Mouse (Mus musculus) limb, embryonic 15.5 days (tissue): ENCODE data around the gene Pklr. TPM values are rescaled to one million over a fixed set of nuclear protein-coding genes. Genes with fewer than 3 reads are reported as not detected.
"Not testable (repeated sequence)": the region's sequence is repeated elsewhere in the genome, so short reads cannot be mapped to it uniquely, and the experiment has no call there.

Experiments
- ATAC-seq: fragments of 200-750 bp; cut with Nextera tagmentation; 2 replicates; pipeline ENCODE4 v1.8.0; 2017; ENCODE audit warnings: low read depth, moderate TSS enrichment; ENCODE audit not compliant: insufficient number of reproducible peaks, low FRiP score, low TSS enrichment
- H3K27ac ChIP-seq: fragments of 300-500 bp; sonication (generic); 2 replicates; pipeline ENCODE4 v1.5.1; 2015; ENCODE audit warnings: moderate library complexity, mild to moderate bottlenecking, inconsistent platforms
- H3K27me3 ChIP-seq: fragments of 300-500 bp; sonication (generic); 2 replicates; pipeline ENCODE4 v1.6.1; 2015; ENCODE audit warnings: inconsistent platforms
- H3K36me3 ChIP-seq: fragments of 300-500 bp; sonication (generic); 2 replicates; pipeline ENCODE4 v1.6.1; 2015; ENCODE audit warnings: inconsistent platforms
- H3K4me1 ChIP-seq: fragments of 300-500 bp; sonication (generic); 2 replicates; pipeline ENCODE4 v1.6.1; 2015; ENCODE audit warnings: inconsistent platforms
- H3K4me2 ChIP-seq: fragments of 300-500 bp; sonication (generic); 2 replicates; pipeline ENCODE4 v1.6.1; 2015; ENCODE audit warnings: mild to moderate bottlenecking, inconsistent platforms
- H3K4me3 ChIP-seq: fragments of 300-500 bp; sonication (generic); 2 replicates; pipeline ENCODE4 v1.5.1; 2015; ENCODE audit warnings: mild to moderate bottlenecking, inconsistent platforms
- H3K9ac ChIP-seq: fragments of 300-500 bp; sonication (generic); 2 replicates; pipeline ENCODE4 v1.6.1; 2015; ENCODE audit warnings: inconsistent platforms
- H3K9me3 ChIP-seq: fragments of 300-500 bp; sonication (generic); 2 replicates; pipeline ENCODE4 v1.6.1; 2016; ENCODE audit warnings: inconsistent platforms
- WGBS: fragments of 180-500 bp; shearing (Covaris S2); methylation state at CpG from one replicate; pipeline ENCODE4 v1.1.7; 2015; 5-methylcytosine and 5-hydroxymethylcytosine counted together
- polyA plus RNA-seq: library from polyadenylated mRNA; unstranded; fragments of >200 nt; fragmentation: Nextera tagmentation; extraction: Ambion mirVana; gene quantifications from 2 replicates; pipeline ENCODE4 v1.2.1, GENCODE M21; 2015

Pklr gene
- polyA plus RNA-seq, 1 experiment from 2014 or later: 0.23 TPM

DNA sequence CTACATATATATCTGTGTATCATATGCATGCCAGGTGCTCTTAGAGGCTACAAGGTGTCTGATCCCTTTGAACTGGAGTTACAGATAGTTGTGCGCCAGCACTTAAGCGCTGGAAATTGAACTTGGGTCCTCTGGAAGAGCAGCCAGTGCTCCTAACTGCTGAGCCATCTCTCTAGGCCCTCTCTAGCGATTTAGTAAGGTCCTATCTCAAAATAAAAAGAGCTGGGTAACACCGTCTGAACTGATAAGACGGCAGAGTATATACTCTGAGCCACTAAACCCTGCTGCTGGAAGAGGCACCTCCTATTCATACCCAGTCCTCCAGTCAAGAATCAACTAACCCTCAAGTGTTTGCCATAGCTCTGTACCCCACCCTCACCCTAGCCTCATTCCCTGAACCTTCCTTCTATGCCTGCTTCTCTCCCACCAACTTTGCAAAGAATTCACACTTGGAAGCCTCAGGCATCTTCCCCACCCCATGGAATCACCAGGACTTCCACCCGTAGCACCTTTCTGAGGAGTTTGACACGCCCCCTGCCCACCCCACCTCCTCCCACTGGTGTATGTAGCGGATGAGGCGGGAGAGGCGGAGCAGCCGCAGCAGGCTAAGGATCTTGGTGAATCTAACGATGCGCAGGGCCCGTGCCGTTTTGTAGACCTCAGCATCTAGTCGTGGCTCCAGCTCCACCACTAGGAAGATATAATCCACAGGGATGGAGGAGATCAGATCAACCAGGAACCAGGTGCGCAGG lies 16.3 kb downstream of the Pklr start:
- no peak for ATAC-seq
- Histone ChIP-seq H3K4me3 (no peak overlapping the region), H3K27me3 (peaks cover 43% of the 10 kb centered on the region), H3K36me3 (no peaks in the 10 kb centered on the region), H3K27ac (no peak overlapping the region), H3K4me2 (no peak overlapping the region), H3K9me3 (no peaks in the 10 kb centered on the region), H3K4me1 (peaks cover 7% of the 10 kb centered on the region), H3K9ac (no peak overlapping the region)
- WGBS: 45% methylated on average over 17 of the region's 17 CpGs

DNA sequence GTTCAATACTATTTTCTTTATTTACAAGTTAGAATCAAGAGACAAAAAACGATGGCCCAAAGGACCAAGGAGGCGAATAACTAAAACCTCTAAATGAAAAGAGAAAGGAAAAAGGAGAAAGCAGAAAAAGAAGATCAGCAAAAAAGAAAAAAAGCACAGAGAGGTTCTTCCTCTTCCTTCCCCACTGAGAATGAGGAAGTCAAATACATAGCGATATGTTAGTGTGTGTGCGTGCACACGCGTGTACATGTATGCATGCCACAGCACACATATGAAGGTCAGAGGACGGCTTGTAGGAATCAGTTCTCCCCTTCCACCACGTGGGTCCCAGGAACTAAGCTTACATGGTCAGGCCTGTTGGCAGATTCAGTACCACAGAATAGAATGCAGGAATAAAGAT lies 21.0 kb downstream of the Pklr start:
- H3K4me1 ChIP-seq: peaks cover 14% of the 10 kb centered on the region
- WGBS: 89% methylated on average over 8 of the region's 8 CpGs

DNA sequence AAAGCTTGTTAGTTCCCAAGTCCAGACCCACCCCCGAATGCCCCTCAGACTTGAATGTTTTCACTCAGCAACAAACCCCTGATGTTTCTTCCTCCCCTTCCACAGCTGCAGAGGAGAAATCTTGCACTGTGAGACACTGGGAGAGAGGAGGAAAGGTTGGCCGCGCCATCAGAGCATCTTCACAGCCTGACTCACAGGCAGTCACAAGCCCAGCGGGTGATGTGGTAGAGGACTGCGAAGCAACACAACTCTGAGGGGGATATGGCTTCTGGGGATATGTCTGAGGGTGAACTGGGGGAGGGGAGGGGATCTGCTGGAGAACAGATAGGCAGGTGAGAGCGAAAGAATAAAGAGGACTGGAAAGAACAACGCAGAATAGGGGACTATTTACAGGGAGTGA lies 22.7 kb downstream of the Pklr start:
- no peaks in the 10 kb centered on the region for H3K36me3 ChIP-seq
- H3K4me1 ChIP-seq: peaks cover 15% of the 10 kb centered on the region
- H3K9me3 ChIP-seq: no peaks in the 10 kb centered on the region
- no peak overlapping the region for H3K4me2 ChIP-seq
- peaks cover 22% of the 10 kb centered on the region for H3K27me3 ChIP-seq
- no peak overlapping the region for H3K27ac ChIP-seq
- no peak overlapping the region for H3K4me3 ChIP-seq
- WGBS: 17% methylated on average over 7 of the region's 7 CpGs
- no peak overlapping the region for H3K9ac ChIP-seq
- no peak for ATAC-seq

More for the DNA sequence above, 21.0 kb downstream of the Pklr start:
- Histone ChIP-seq H3K9me3 (no peaks in the 10 kb centered on the region), H3K36me3 (no peaks in the 10 kb centered on the region), H3K4me3 (no peak overlapping the region), H3K27me3 (peaks cover 26% of the 10 kb centered on the region), H3K4me2 (no peak overlapping the region), H3K9ac (no peak overlapping the region), H3K27ac (no peak overlapping the region)
- no peak for ATAC-seq

- WGBS: 3% methylated on average over 13 of the region's 13 CpGs
- H3K9ac ChIP-seq: no peak overlapping the region
- H3K27me3 ChIP-seq: peaks cover 22% of the 10 kb centered on the region
- peak overlapping the region; percentile 99 for H3K4me2 ChIP-seq
- H3K36me3 ChIP-seq: no peaks in the 10 kb centered on the region
- H3K27ac ChIP-seq: no peak overlapping the region
- H3K4me1 ChIP-seq: peaks cover 18% of the 10 kb centered on the region
- no peaks in the 10 kb centered on the region for H3K9me3 ChIP-seq
- H3K4me3 ChIP-seq: peak overlapping the region; percentile 54
- ATAC-seq: no peak
Observed at GRCm38 (mm10) chr3:89159211-89159610, 23.3 kb downstream of the Pklr start.

DNA sequence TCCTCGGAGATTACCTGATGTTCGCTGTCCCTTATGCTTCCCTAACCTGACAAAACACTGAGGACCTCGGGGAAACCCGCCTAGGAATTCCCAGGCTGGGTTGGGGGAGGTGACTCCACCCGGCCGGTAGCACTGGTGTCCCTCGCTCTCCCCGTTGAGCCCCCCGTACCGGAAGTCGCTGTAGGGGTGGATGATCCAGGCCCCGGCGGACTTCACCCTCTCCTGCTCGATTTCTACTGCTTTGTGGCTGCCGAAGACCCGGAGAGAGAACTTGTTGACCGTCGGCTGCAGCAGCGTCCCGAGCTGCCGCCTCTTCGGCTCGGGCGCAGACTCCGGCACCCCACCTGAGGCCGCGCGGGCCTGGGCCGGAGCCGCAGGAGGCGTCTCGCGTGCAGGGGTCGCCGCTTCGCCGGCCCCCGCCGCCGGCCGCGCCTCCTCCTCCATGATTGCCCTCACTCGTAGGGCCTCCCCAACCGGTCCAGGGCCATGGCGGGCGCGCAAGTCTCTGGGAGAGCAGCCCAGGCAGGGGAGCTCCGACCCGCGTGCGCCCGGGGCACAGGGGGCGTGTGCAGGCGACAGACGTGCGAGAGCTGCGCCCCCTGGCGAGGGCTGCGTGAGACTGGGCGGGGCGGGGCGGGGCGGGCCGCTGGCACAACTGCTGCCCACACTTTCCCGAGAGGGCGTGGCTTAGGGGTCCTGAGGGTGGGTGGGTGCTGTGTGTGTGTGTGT lies 23.8 kb downstream of the Pklr start, which contains the start of gene Hcn3:
TSS of gene Hcn3 (minus strand) at position 581 of the 729 bp plus-strand sequence.
- H3K4me1 ChIP-seq: peaks cover 18% of the 10 kb centered on the region
- peak within 1 kb of the TSS; percentile 99 for H3K4me2 ChIP-seq
- H3K36me3 ChIP-seq: no peaks in the 10 kb centered on the region
- peak; percentile 68; the same call in 1 of the 2 replicates for ATAC-seq
- WGBS: 0% methylated on average over 62 of the region's 66 CpGs
- H3K27ac ChIP-seq: no peak within 1 kb of the TSS
- H3K9me3 ChIP-seq: no peaks in the 10 kb centered on the region
- H3K4me3 ChIP-seq: peak within 1 kb of the TSS; percentile 54
- peaks cover 22% of the 10 kb centered on the region for H3K27me3 ChIP-seq
- peak within 1 kb of the TSS; percentile 37 for H3K9ac ChIP-seq

- H3K9me3 ChIP-seq, ATAC-seq, H3K4me3 ChIP-seq, H3K4me2 ChIP-seq, H3K27ac ChIP-seq, H3K36me3 ChIP-seq, H3K9ac ChIP-seq: not testable (repeated sequence)
- H3K27me3 ChIP-seq: peaks cover 22% of the 10 kb centered on the region
- H3K4me1 ChIP-seq: peaks cover 27% of the 10 kb centered on the region
Observed at GRCm38 (mm10) chr3:89161207-89161606, 25.3 kb downstream of the Pklr start.

- Histone ChIP-seq H3K27ac (no peak overlapping the region), H3K9ac (no peak overlapping the region), H3K4me2 (no peak overlapping the region), H3K4me3 (no peak overlapping the region), H3K4me1 (peaks cover 32% of the 10 kb centered on the region), H3K36me3 (peaks cover 6% of the 10 kb centered on the region; the same call in 1 of the 2 replicates), H3K27me3 (peaks cover 22% of the 10 kb centered on the region), H3K9me3 (no peaks in the 10 kb centered on the region)
- no peak for ATAC-seq
- 69% methylated on average over 4 of the region's 4 CpGs for WGBS
Observed at GRCm38 (mm10) chr3:89161786-89162185, 25.8 kb downstream of the Pklr start.

GRCm38 (mm10) chr3:89163123-89163522 lies 27.2 kb downstream of the Pklr start:
- 64% methylated on average over 1 of the region's 1 CpGs for WGBS
- peaks cover 36% of the 10 kb centered on the region for H3K4me1 ChIP-seq
- H3K9me3 ChIP-seq: no peaks in the 10 kb centered on the region
- no peak overlapping the region for H3K4me2 ChIP-seq
- peaks cover 19% of the 10 kb centered on the region for H3K27me3 ChIP-seq
- peaks cover 17% of the 10 kb centered on the region for H3K36me3 ChIP-seq
- H3K4me3 ChIP-seq: no peak overlapping the region
- H3K9ac ChIP-seq: no peak overlapping the region
- H3K27ac ChIP-seq: no peak overlapping the region
- ATAC-seq: no peak

GRCm38 (mm10) chr3:89163643-89164245 lies 27.8 kb downstream of the Pklr start:
- Histone ChIP-seq H3K27ac (peak overlapping the region; percentile 98; the same call in 1 of the 2 replicates), H3K36me3 (peaks cover 24% of the 10 kb centered on the region), H3K4me2 (peak overlapping the region; percentile 66), H3K27me3 (peaks cover 12% of the 10 kb centered on the region), H3K4me1 (peaks cover 36% of the 10 kb centered on the region), H3K9me3 (no peaks in the 10 kb centered on the region), H3K9ac (no peak overlapping the region), H3K4me3 (peak overlapping the region; percentile 89)
- ATAC-seq: no peak
- WGBS: 71% methylated on average over 5 of the region's 5 CpGs

- peaks cover 3% of the 10 kb centered on the region for H3K27me3 ChIP-seq
- H3K9ac ChIP-seq: peak within 1 kb of the TSS; percentile 89
- no peaks in the 10 kb centered on the region for H3K9me3 ChIP-seq
- peak within 1 kb of the TSS; percentile 98 for H3K27ac ChIP-seq
- peak; percentile 92 for ATAC-seq
- under 1% methylated on average over 75 of the region's 79 CpGs for WGBS
- H3K4me3 ChIP-seq: peak within 1 kb of the TSS; percentile 89
- H3K4me2 ChIP-seq: peak within 1 kb of the TSS; percentile 66
- peaks cover 33% of the 10 kb centered on the region for H3K36me3 ChIP-seq
- H3K4me1 ChIP-seq: peaks cover 29% of the 10 kb centered on the region
Observed at GRCm38 (mm10) chr3:89164506-89165267, 28.7 kb downstream of the Pklr start, which contains the start of gene Clk2. Gene Clk2, plus strand, starts transcription at chr3:89164795.

DNA sequence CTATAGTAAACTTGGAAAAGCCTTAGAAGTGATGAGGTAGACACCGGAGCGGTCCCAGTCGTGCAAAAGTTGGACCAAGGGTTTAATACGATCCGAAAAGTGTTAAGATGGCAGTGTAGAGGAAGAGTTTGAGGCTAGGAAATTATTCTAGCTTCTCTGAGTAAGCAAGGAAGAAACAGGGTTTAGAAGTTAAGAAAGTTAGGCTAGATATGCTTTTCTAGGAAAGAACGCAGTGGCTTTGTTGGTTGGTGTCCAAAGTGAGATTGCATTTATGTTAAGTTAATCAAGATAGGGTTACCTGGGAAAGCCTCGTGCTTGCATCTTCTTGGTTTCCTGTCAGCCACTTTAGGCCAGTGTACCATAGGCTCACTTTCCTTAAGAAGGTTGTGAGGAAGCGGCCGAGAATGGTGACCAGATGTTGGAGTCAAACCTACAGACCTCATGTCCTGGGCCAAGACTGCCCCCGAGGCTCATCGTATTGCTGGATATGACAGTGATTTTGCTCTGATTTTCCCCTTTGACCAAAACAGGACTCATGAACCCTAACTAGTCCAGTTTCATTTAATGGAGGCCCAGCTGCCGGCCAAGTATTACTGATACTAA lies 29.4 kb downstream of the Pklr start:
- 12% methylated on average over 12 of the region's 12 CpGs for WGBS
- Histone ChIP-seq H3K27me3 (no peaks in the 10 kb centered on the region), H3K4me2 (peak overlapping the region; percentile 66), H3K4me1 (peaks cover 22% of the 10 kb centered on the region), H3K4me3 (peak overlapping the region; percentile 89), H3K9ac (peak overlapping the region; percentile 89), H3K9me3 (no peaks in the 10 kb centered on the region), H3K36me3 (peaks cover 40% of the 10 kb centered on the region), H3K27ac (peak overlapping the region; percentile 98)
- ATAC-seq: no peak
